Mouse (Mus musculus): ENCODE measurements at regions not wholly inside any gene's neighbourhood (a gene's known extent, or its start where the extent isn't known, plus 50 kb on each side); places are given as distances from the start of the nearest gene placed in this dataset.

DNA sequence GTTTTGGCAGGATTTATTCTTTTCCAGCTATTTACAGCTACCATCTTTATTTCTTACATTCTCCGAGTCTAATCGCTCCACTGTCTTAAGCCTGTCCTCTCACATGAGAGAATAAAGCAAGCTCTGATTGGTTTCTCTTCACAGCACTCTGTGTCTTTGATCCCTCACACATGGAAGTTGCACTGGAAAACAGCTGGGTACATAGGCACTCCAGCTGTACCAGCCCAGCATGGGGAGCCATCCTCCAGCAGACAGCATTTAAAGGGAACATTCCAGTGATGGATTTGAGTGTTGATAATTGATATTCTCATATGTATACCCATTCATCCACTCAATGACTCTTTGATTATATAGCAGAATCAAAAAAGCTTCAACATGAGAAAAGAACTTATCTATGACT is 300.2 kb upstream of the Nmur2 start:
- dilution Hi-C loops (cut with MboI; ENCODE audit: extremely low pct_ligation_motif_present, extremely low pct_unique_long_range_greater_than_20kb, low sequenced_read_pairs), result no loop called here
- H3K27ac ChIP-seq (ENCODE audit: insufficient read depth, low read depth), result no peak overlapping the region
- no peaks in the 10 kb centered on the region for H3K79me2 ChIP-seq (replicated peaks; ENCODE audit: control insufficient read depth, extremely low read depth, insufficient read depth, poor library complexity, severe bottlenecking)
- no peaks in the 10 kb centered on the region for H3K27me3 ChIP-seq (replicated peaks)
- H3K4me1 ChIP-seq (ENCODE audit: control insufficient read depth in 1 of 2, insufficient read depth in 2 of 2), result peaks cover 0 to 20% of the 10 kb centered on the region in 2 experiments; a peak in 2 of 4 replicates
- no peaks in the 10 kb centered on the region for H3K36me3 ChIP-seq (replicated peaks in 1 of 2; ENCODE audit: control insufficient read depth in 1 of 2, insufficient read depth in 1 of 2, low read length in 1 of 2)
- no peak overlapping the region for H3K4me2 ChIP-seq (ENCODE audit: insufficient read depth, low read depth, poor library complexity, severe bottlenecking)
- TF ChIP-seq USF2 (conservative IDR thresholded peaks at IDR 0.05; ENCODE audit: low read depth, low read length), result no peak
- no peak for TF ChIP-seq CHD2 (IDR thresholded peaks at IDR 0.05; ENCODE audit: low read length)
- no peak for TF ChIP-seq MAFK (IDR thresholded peaks at IDR 0.05; ENCODE audit: insufficient replicate concordance, low read length)
- TF ChIP-seq BHLHE40 (IDR thresholded peaks at IDR 0.05; ENCODE audit: low read depth, low read length), result no peak
- TF ChIP-seq RCOR1 (conservative IDR thresholded peaks at IDR 0.05; ENCODE audit: low read depth, low read length), result no peak
- TF ChIP-seq POLR2AphosphoS2 (IDR thresholded peaks at IDR 0.05; ENCODE audit: low read depth, low read length), result no peak
- no peak for TF ChIP-seq MAX (IDR thresholded peaks at IDR 0.05; ENCODE audit: low read length)
- no peak for TF ChIP-seq MYC (IDR thresholded peaks at IDR 0.05; ENCODE audit: low read depth, low read length)
- TF ChIP-seq JUN (IDR thresholded peaks at IDR 0.05; ENCODE audit: insufficient read depth, low read depth, low read length), result no peak
- TF ChIP-seq SIN3A (IDR thresholded peaks at IDR 0.05; ENCODE audit: low read length), result no peak
- TF ChIP-seq JUND (conservative IDR thresholded peaks at IDR 0.05; ENCODE audit: low read depth, low read length), result no peak
- no peak overlapping the region for H3K9ac ChIP-seq (ENCODE audit: insufficient read depth, low read depth)
- peaks cover 39% of the 10 kb centered on the region for H3K9me3 ChIP-seq (replicated peaks; ENCODE audit: low read length)
- in situ Hi-C loops (cut with MboI; ENCODE audit: low pct_ligation_motif_present, low pct_unique_long_range_greater_than_20kb, low sequenced_read_pairs), result no loop called here
- no peak overlapping the region for H3K4me3 ChIP-seq (replicated peaks in 1 of 3; ENCODE audit: low read depth in 2 of 3, low read length in 2 of 3, poor library complexity in 1 of 3)
- DNase-seq (ENCODE audit: extremely low read depth), result no peak

DNA sequence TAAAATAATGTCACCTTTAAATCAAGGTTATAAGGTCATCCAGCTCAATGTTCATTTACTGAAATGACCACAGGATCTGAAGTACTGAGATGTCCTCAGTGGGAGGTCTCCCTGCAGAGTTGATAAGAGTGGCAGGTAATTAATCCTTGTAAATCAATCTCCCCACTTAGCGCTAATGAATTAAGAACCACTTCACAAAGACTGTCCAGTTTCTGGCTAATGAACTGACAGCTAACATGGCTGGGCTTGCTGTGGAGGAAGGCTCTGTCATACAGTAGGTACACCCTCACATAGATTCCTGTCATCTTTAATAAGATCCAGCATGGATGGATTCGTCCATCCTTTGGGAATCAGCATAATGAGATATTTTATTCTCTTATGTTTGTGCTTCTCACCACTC is 297.7 kb upstream of the Nmur2 start:
- Histone ChIP-seq H3K27me3 (replicated peaks) (no peaks in the 10 kb centered on the region), H3K9me3 (replicated peaks; ENCODE audit: low read length) (peaks cover 35% of the 10 kb centered on the region), H3K79me2 (replicated peaks; ENCODE audit: control insufficient read depth, extremely low read depth, insufficient read depth, poor library complexity, severe bottlenecking) (no peaks in the 10 kb centered on the region), H3K4me1 (ENCODE audit: control insufficient read depth in 1 of 2, insufficient read depth in 2 of 2) (peaks cover 0 to 18% of the 10 kb centered on the region in 2 experiments; a peak in 2 of 4 replicates), H3K9ac (ENCODE audit: insufficient read depth, low read depth) (no peak overlapping the region), H3K27ac (ENCODE audit: insufficient read depth, low read depth) (no peak overlapping the region), H3K4me2 (ENCODE audit: insufficient read depth, low read depth, poor library complexity, severe bottlenecking) (no peak overlapping the region), H3K4me3 (replicated peaks in 1 of 3; ENCODE audit: low read depth in 2 of 3, low read length in 2 of 3, poor library complexity in 1 of 3) (no peak overlapping the region), H3K36me3 (replicated peaks in 1 of 2; ENCODE audit: control insufficient read depth in 1 of 2, insufficient read depth in 1 of 2, low read length in 1 of 2) (no peaks in the 10 kb centered on the region)
- dilution Hi-C loops (cut with MboI; ENCODE audit: extremely low pct_ligation_motif_present, extremely low pct_unique_long_range_greater_than_20kb, low sequenced_read_pairs) (no loop called here), in situ Hi-C loops (cut with MboI; ENCODE audit: low pct_ligation_motif_present, low pct_unique_long_range_greater_than_20kb, low sequenced_read_pairs) (no loop called here)
- TF ChIP-seq CHD1 (IDR thresholded peaks at IDR 0.05; ENCODE audit: low read depth, low read length) (no peak), EP300 (IDR thresholded peaks at IDR 0.05; ENCODE audit: low read length) (no peak), UBTF (IDR thresholded peaks at IDR 0.05; ENCODE audit: low read depth, low read length) (no peak), MXI1 (IDR thresholded peaks at IDR 0.05; ENCODE audit: low read depth, low read length) (no peak), TBP (conservative IDR thresholded peaks at IDR 0.05; ENCODE audit: low read depth, low read length) (no peak), ZNF384 (IDR thresholded peaks at IDR 0.05; ENCODE audit: low read depth, low read length) (no peak), ZKSCAN1 (IDR thresholded peaks at IDR 0.05; ENCODE audit: borderline replicate concordance, low read depth, low read length) (no peak), HCFC1 (IDR thresholded peaks at IDR 0.05; ENCODE audit: low read depth, low read length) (no peak), SIN3A (IDR thresholded peaks at IDR 0.05; ENCODE audit: low read length) (no peak), RAD21 (IDR thresholded peaks at IDR 0.05; ENCODE audit: low read depth, low read length) (no peak), ELF1 (IDR thresholded peaks at IDR 0.05; ENCODE audit: low read depth, low read length) (no peak), MYC (IDR thresholded peaks at IDR 0.05; ENCODE audit: low read depth, low read length) (no peak), USF1 (IDR thresholded peaks at IDR 0.05; ENCODE audit: low read depth, low read length) (no peak), JUN (IDR thresholded peaks at IDR 0.05; ENCODE audit: insufficient read depth, low read depth, low read length) (no peak), SMC3 (IDR thresholded peaks at IDR 0.05; ENCODE audit: low read depth, low read length) (no peak)
- DNase-seq (ENCODE audit: extremely low read depth), result no peak
